In the genomic region with DNA sequence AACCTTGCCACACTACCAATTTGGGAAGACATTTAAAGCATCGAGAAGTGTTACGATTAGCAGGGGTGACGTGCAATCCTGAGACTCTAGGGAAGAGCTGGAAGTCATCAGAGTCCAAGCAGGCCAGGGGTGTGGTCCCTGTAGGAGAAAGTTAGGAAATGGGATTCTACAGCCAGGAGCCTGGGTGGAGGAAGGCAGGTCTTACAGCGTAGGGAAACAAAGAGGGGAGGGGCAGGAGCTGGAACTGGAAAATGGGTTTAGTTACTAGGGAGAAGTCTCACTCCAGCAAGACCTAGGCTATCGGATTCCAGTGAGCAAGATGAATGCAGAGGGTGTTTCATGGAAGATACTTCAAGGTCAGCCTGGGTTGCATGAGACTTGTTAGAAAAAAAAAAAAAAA, we compare ENCODE assay signal across 11 mouse cellular contexts. TPM values are rescaled to one million over a fixed set of nuclear protein-coding genes. Genes with fewer than 3 reads are reported as not detected.
DNase-seq lines count a peak whose midpoint lies in the region; ATAC-seq and TF ChIP-seq lines count a peak whose summit lies in the region.
"Had no signal": no experiment of that assay in that cellular context is flagged by ENCODE, and none has a peak within 500 bp of the region (broad histone marks: within the 10 kb centered on the region; RNA-seq: fewer than 3 reads in every experiment).

No protein-coding gene starts in this region.

- peak; percentile 30 for DNase-seq in kidney, adult 2 months
- DNase-seq in kidney, adult 11 months, result no peak
- peak; percentile 77 for DNase-seq in heart, embryonic 10.5 days (ENCODE audit: low spot score)
- no peak for DNase-seq in T-cell, adult 2 months (ENCODE audit: low spot score)
- no peak for DNase-seq in thymus, postnatal 25 days
- DNase-seq in cerebellum, adult 9-11 months, result no peak
- DNase-seq: layer of hippocampus, adult 9-11 months had no signal

- no peaks in the 10 kb centered on the region for H3K27me3 ChIP-seq in kidney, adult 2 months (replicated peaks; ENCODE audit: control insufficient read depth, insufficient read depth, low read length)
- H3K27me3 ChIP-seq in ES-Bruce4 (ENCODE audit: control insufficient read depth, insufficient read depth, low read length, poor library complexity, severe bottlenecking), result no peaks in the 10 kb centered on the region
- H3K27me3 ChIP-seq in heart, embryonic 10.5 days (ENCODE audit: insufficient read depth, poor library complexity, severe bottlenecking), result no peaks in the 10 kb centered on the region
- no peaks in the 10 kb centered on the region for H3K27me3 ChIP-seq in intestine, postnatal 0 days (replicated peaks; ENCODE audit: control insufficient read depth, insufficient read depth, low read length)

- H3K9me3 ChIP-seq in ES-Bruce4 (replicated peaks; ENCODE audit: control insufficient read depth, insufficient read depth, low read length, poor library complexity, severe bottlenecking), result peaks cover 4% of the 10 kb centered on the region; the same call in 1 of the 2 replicates
- H3K9me3 ChIP-seq in heart, embryonic 10.5 days, result 0 out of 2 replicates have a peak, but pooled peaks cover 6% of the 10 kb centered on the region
- no peaks in the 10 kb centered on the region for H3K9me3 ChIP-seq in intestine, postnatal 0 days (ENCODE audit: control insufficient read depth)

- no peaks in the 10 kb centered on the region for H3K36me3 ChIP-seq in kidney, adult 2 months (ENCODE audit: control insufficient read depth, insufficient read depth, low read length)
- H3K36me3 ChIP-seq in ES-Bruce4 (ENCODE audit: control insufficient read depth, insufficient read depth, low read length, poor library complexity, severe bottlenecking), result no peaks in the 10 kb centered on the region
- no peaks in the 10 kb centered on the region for H3K36me3 ChIP-seq in heart, embryonic 10.5 days
- H3K36me3 ChIP-seq in intestine, postnatal 0 days (ENCODE audit: control insufficient read depth, insufficient read depth), result no peaks in the 10 kb centered on the region

- H3K4me3 ChIP-seq in kidney, adult 2 months (ENCODE audit: insufficient read depth, low read depth, low read length), result no peak overlapping the region
- H3K4me3 ChIP-seq in ES-Bruce4 (ENCODE audit: low read depth, low read length), result no peak overlapping the region
- no peak overlapping the region for H3K4me3 ChIP-seq in heart, embryonic 10.5 days
- H3K4me3 ChIP-seq in intestine, postnatal 0 days (ENCODE audit: low read depth, low read length), result no peak overlapping the region

- H3K4me2 ChIP-seq in intestine, postnatal 0 days (replicated peaks; ENCODE audit: low read depth), result peak overlapping the region; percentile 30; the same call in 1 of the 2 replicates
- H3K4me2 ChIP-seq: hindbrain, embryonic 14.5 days had no signal

- 63% methylated on average over 5 of the region's 5 CpGs for WGBS in kidney, adult 2 months
- WGBS in heart, embryonic 10.5 days, result 45% methylated on average over 5 of the region's 5 CpGs
- WGBS in intestine, postnatal 0 days, result 20% methylated on average over 5 of the region's 5 CpGs

- no peak for TF ChIP-seq CTCF in kidney, adult 2 months (conservative IDR thresholded peaks at IDR 0.05; ENCODE audit: insufficient read depth, insufficient read length, low read depth, low read length)
- no peak for TF ChIP-seq CTCF in ES-Bruce4 (IDR thresholded peaks at IDR 0.05; ENCODE audit: low read depth, low read length)
- no peak for TF ChIP-seq CTCF in intestine, postnatal 0 days (IDR thresholded peaks at IDR 0.05; ENCODE audit: low read depth)

- H3K4me1 ChIP-seq in kidney, adult 2 months (ENCODE audit: control insufficient read depth, insufficient read depth, low read length), result no peaks in the 10 kb centered on the region
- H3K4me1 ChIP-seq in ES-Bruce4 (ENCODE audit: control insufficient read depth, insufficient read depth, low read length), result peaks cover 3% of the 10 kb centered on the region
- H3K4me1 ChIP-seq in heart, embryonic 10.5 days, result peaks cover 45% of the 10 kb centered on the region
- peaks cover 4% of the 10 kb centered on the region; the same call in 1 of the 2 replicates for H3K4me1 ChIP-seq in intestine, postnatal 0 days (replicated peaks; ENCODE audit: control insufficient read depth, insufficient read depth, low read length)

- peak overlapping the region; percentile 8; the same call in 1 of the 2 replicates for H3K27ac ChIP-seq in kidney, adult 2 months (ENCODE audit: insufficient read depth, low read depth, low read length)
- peak overlapping the region; percentile 54; the same call in 1 of the 2 replicates for H3K27ac ChIP-seq in ES-Bruce4 (ENCODE audit: insufficient read depth, low read length)
- H3K27ac ChIP-seq in heart, embryonic 10.5 days, result peak overlapping the region; percentile 79
- H3K27ac ChIP-seq in intestine, postnatal 0 days (ENCODE audit: low read depth, low read length), result peak overlapping the region; percentile 16; the same call in 1 of the 2 replicates
- H3K27ac ChIP-seq: hindbrain, embryonic 14.5 days; macrophage had no signal

- ATAC-seq in intestine, postnatal 0 days, result no peak

- no peak for TF ChIP-seq EP300 in ES-Bruce4 (IDR thresholded peaks at IDR 0.05; ENCODE audit: insufficient read depth, low read depth, low read length)

- TF ChIP-seq POLR2A in kidney, adult 2 months (IDR thresholded peaks at IDR 0.05; ENCODE audit: low read depth, low read length), result no peak
- TF ChIP-seq POLR2A in ES-Bruce4 (IDR thresholded peaks at IDR 0.05; ENCODE audit: insufficient read depth, low read length), result no peak

- H3K9ac ChIP-seq in ES-Bruce4 (ENCODE audit: low read depth, poor library complexity, severe bottlenecking), result no peak overlapping the region
- H3K9ac ChIP-seq in intestine, postnatal 0 days (ENCODE audit: low read depth, low read length), result no peak overlapping the region
- H3K9ac ChIP-seq: hindbrain, embryonic 14.5 days had no signal

RNA-seq across cellular contexts. Expression of gene Mical2, which starts 8.9 kb away (rescaled TPM):
- 6.6 and 7.3 TPM in 2 replicates for polyA plus RNA-seq in kidney, adult 2 months (2012; rRNA removed)
- 1.7 and 2.4 TPM in 2 replicates for polyA plus RNA-seq in ES-Bruce4 (2011; ENCODE audit: insufficient read depth, insufficient read length, low read depth, missing spikeins)
- polyA plus RNA-seq in heart, embryonic 10.5 days (2016; fragmentation: Nextera tagmentation; extraction: Ambion mirVana), result 77.8 and 153 TPM in 2 replicates
- polyA plus RNA-seq in intestine, postnatal 0 days (2015; fragmentation: Nextera tagmentation; extraction: Ambion mirVana), result 13.0 and 13.6 TPM in 2 replicates

RNA-seq across cellular contexts. Expression of gene Dkk3, which starts 57.9 kb away (rescaled TPM):
- polyA plus RNA-seq in kidney, adult 2 months (2012; rRNA removed), result 16.5 and 16.8 TPM in 2 replicates
- 4.4 and 4.6 TPM in 2 replicates for polyA plus RNA-seq in ES-Bruce4 (2011; ENCODE audit: insufficient read depth, insufficient read length, low read depth, missing spikeins)
- 59.8 and 101 TPM in 2 replicates for polyA plus RNA-seq in heart, embryonic 10.5 days (2016; fragmentation: Nextera tagmentation; extraction: Ambion mirVana)
- polyA plus RNA-seq in intestine, postnatal 0 days (2015; fragmentation: Nextera tagmentation; extraction: Ambion mirVana), result 17.0 and 19.2 TPM in 2 replicates
- polyA plus RNA-seq: macrophage had no signal

Comparison
In these comparisons a context has a peak if more than half of its experiments do, and no peak if none do; other contexts are left out.
1. DNase-seq: peak in kidney, adult 2 months (single experiment) and heart, embryonic 10.5 days (single experiment); none in kidney, adult 11 months (single experiment), T-cell, adult 2 months (single experiment), thymus, postnatal 25 days (single experiment) and cerebellum, adult 9-11 months (single experiment).
2. H3K27ac ChIP-seq: peak in every context shown above with its lines; median percentile 79 in heart, embryonic 10.5 days; 54 in ES-Bruce4; 16 in intestine, postnatal 0 days; 8 in kidney, adult 2 months.